Mouse (Mus musculus): ENCODE results near the gene Farsb.

Gene Farsb

DNA sequence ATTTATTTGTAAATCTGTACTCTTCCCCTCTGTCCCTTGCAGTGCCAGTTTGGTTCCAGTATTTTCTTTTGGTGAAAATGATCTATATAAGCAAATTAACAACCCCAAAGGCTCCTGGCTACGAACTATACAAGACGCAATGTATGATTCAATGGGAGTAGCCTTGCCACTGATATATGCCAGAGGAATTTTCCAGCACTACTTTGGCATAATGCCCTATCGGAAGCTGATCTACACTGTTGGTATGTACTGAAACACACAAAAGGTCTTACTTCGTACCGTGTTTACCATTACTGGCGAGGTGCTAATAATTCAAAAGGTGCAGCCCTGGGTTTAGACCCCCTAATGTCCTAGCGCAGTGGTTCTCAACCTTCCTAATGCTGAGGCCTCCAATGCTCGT, 40.3 kb upstream of the Farsb start:
- no peak for TF ChIP-seq POU5F1 (IDR thresholded peaks at IDR 0.05; ENCODE audit: borderline replicate concordance, low read length)
- TF ChIP-seq CTCF (conservative IDR thresholded peaks at IDR 0.05; ENCODE audit: low read length): no peak
- TF ChIP-seq NANOG (IDR thresholded peaks at IDR 0.05; ENCODE audit: borderline replicate concordance, low read length): no peak
- no peak overlapping the region for H3K4me3 ChIP-seq (replicated peaks; ENCODE audit: low read length)

DNA sequence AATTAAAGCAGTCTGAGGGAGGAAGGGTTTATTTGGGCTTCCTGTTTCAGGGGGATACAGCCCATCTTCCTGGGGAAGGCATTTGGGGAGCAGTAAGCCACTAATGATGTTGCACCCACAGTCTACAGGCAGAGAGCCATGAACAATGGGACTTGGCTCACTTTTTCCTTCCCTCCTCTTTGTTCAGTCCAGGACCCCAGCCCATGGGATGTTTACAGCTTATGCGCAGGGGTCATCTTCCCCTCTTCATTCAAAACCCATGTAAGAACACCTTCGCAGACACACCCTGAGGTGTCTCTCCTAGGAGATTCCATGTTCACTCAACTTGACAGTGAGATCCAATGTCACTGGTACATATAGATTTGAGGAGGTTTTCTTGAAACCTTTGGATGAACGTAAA, 39.7 kb upstream of the Farsb start:
- H3K27me3 ChIP-seq (ENCODE audit: insufficient read depth, low read length): no peaks in the 10 kb centered on the region
- TF ChIP-seq CTCF (conservative IDR thresholded peaks at IDR 0.05; ENCODE audit: low read length) (no peak), POU5F1 (IDR thresholded peaks at IDR 0.05; ENCODE audit: borderline replicate concordance, low read length) (no peak), NANOG (IDR thresholded peaks at IDR 0.05; ENCODE audit: borderline replicate concordance, low read length) (no peak)

More for the DNA sequence above, 40.3 kb upstream of the Farsb start:
- H3K36me3 ChIP-seq (ENCODE audit: insufficient read depth, low read length): no peaks in the 10 kb centered on the region
- H3K27me3 ChIP-seq (ENCODE audit: insufficient read depth, low read length): no peaks in the 10 kb centered on the region
- H3K9me3 ChIP-seq (ENCODE audit: low read length): no peaks in the 10 kb centered on the region
- peaks cover 6% of the 10 kb centered on the region for H3K4me1 ChIP-seq (replicated peaks; ENCODE audit: low read depth, low read length)

DNA sequence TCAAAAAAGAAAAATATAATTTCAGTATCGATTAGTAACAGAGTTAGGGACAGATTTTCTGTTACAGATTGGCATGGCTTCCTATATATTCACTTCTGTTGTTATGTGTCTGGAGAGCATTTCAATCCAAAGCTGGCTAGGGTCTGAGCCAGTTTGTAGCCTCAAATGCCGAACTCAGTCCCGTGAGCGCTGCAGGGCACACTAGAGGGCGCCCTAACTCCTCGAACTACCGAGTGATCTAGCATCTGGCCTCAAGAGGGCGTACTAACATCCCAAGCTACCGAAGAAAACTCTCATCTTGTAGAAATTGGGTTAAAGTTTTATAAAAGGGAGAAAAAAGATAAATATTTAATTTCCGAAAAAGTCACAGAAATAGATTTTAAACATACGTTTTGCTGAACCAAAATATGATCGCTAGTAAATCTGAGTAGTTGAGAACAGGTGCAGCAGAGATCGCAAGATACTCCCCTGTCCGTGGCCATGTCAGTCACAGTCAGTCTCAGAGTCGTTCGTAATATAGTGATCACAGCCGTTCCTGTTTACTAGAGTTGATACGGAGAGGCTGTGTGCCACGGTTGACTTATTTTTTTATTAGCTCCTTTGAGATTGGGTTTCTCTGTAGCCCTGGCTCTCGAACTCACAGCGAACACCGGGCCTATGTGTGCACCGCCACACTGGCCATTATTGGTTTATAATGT, 36.6 kb upstream of the Farsb start:
- no peak overlapping the region for H3K4me3 ChIP-seq (replicated peaks; ENCODE audit: low read length)
- 0 out of 2 replicates have a peak, but pooled peaks cover 2% of the 10 kb centered on the region for H3K27me3 ChIP-seq (ENCODE audit: insufficient read depth, low read length)
- H3K36me3 ChIP-seq (ENCODE audit: insufficient read depth, low read length): no peaks in the 10 kb centered on the region
- TF ChIP-seq POU5F1 (IDR thresholded peaks at IDR 0.05; ENCODE audit: borderline replicate concordance, low read length) (no peak), CTCF (conservative IDR thresholded peaks at IDR 0.05; ENCODE audit: low read length) (peak; percentile 89), NANOG (IDR thresholded peaks at IDR 0.05; ENCODE audit: borderline replicate concordance, low read length) (no peak)
- H3K4me1 ChIP-seq (replicated peaks; ENCODE audit: low read depth, low read length): no peaks in the 10 kb centered on the region
- no peaks in the 10 kb centered on the region for H3K9me3 ChIP-seq (ENCODE audit: low read length)

More for the DNA sequence above, 39.7 kb upstream of the Farsb start:
- no peaks in the 10 kb centered on the region for H3K9me3 ChIP-seq (ENCODE audit: low read length)
- H3K4me1 ChIP-seq (replicated peaks; ENCODE audit: low read depth, low read length): peaks cover 6% of the 10 kb centered on the region
- H3K4me3 ChIP-seq (replicated peaks; ENCODE audit: low read length): no peak overlapping the region
- H3K36me3 ChIP-seq (ENCODE audit: insufficient read depth, low read length): no peaks in the 10 kb centered on the region

DNA sequence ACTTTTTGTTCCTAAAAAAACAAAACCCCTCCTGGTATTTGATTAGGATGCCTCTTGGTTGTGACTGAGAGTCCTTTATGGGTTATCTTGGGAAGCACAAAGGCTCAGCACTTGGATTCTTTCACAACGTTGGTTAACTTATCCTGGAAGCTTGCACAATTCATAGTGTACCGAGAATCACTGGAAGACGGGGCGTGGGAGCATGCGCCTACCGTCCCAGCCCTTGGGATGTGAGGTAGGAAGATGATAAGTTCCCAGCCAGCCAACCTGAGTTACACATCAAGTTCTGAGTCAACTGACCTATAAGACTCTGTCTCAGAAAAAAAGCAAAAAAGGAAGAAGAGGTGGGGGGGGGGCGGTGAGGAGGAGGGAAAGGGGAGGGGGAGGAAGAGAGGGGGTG, 30.2 kb upstream of the Farsb start:
- Histone ChIP-seq H3K27me3 (ENCODE audit: insufficient read depth, low read length) (peaks cover 10% of the 10 kb centered on the region), H3K4me1 (replicated peaks; ENCODE audit: low read depth, low read length) (no peaks in the 10 kb centered on the region), H3K9me3 (ENCODE audit: low read length) (no peaks in the 10 kb centered on the region), H3K4me3 (replicated peaks; ENCODE audit: low read length) (no peak overlapping the region), H3K36me3 (ENCODE audit: insufficient read depth, low read length) (no peaks in the 10 kb centered on the region)
- TF ChIP-seq POU5F1 (IDR thresholded peaks at IDR 0.05; ENCODE audit: borderline replicate concordance, low read length): no peak

DNA sequence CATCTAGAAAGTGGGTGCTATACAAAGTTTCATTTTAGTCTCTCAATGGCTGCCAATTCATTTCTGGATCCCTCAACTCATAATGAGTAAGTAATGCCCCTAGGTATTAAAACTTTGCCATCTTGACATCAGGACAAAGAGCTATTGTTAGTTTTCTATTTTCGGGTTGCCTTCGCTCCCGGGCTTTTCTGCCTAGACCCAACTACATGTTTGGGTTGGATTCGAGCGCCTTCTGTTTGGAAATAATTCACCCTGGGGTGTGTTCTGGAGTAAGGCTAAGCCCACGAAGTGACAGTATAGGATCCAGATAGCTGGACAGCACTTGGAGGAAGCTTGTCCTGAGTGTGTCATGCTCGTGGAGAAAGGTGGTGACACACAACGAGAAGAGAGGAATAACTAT, 24.1 kb upstream of the Farsb start:
- Histone ChIP-seq H3K36me3 (ENCODE audit: insufficient read depth, low read length) (no peaks in the 10 kb centered on the region), H3K9me3 (ENCODE audit: low read length) (no peaks in the 10 kb centered on the region), H3K4me3 (replicated peaks; ENCODE audit: low read length) (no peak overlapping the region), H3K4me1 (replicated peaks; ENCODE audit: low read depth, low read length) (peaks cover 18% of the 10 kb centered on the region), H3K27me3 (ENCODE audit: insufficient read depth, low read length) (peaks cover 30% of the 10 kb centered on the region)
- TF ChIP-seq NANOG (IDR thresholded peaks at IDR 0.05; ENCODE audit: borderline replicate concordance, low read length) (no peak), POU5F1 (IDR thresholded peaks at IDR 0.05; ENCODE audit: borderline replicate concordance, low read length) (no peak), CTCF (conservative IDR thresholded peaks at IDR 0.05; ENCODE audit: low read length) (no peak)

DNA sequence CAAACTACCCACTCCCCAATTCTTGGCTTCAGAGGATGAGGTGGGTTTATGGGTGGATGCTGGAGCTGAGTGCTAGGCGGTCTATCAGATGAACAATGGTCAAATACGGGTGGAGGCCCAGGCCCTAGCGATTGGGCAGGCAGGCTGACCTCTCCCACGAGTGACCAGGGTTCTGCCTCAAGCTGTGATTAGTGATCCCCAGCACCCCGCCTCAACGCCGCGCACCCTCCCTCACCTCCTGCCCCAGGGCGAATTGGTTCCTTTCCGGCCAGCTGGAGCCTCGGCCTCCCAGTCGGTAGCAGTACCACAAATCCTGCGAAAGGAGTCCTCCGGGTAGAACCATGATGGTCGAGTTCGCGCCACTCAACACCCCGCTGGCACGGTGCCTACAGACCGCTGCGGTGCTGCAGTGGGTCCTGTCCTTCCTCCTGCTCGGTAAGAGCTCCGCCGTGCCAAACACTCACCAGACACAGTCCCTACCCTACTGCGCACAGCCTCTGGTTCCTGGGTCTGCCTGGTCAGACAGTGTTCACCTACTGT, 23.0 kb upstream of the Farsb start, which contains the start of gene BC035947:
BC035947 (minus strand) TSS at position 538 of the 540 bp plus-strand sequence.
- H3K9me3 ChIP-seq (ENCODE audit: low read length): no peaks in the 10 kb centered on the region
- peak within 1 kb of the TSS; percentile 74 for H3K4me3 ChIP-seq (replicated peaks; ENCODE audit: low read length)
- TF ChIP-seq NANOG (IDR thresholded peaks at IDR 0.05; ENCODE audit: borderline replicate concordance, low read length) (no peak), POU5F1 (IDR thresholded peaks at IDR 0.05; ENCODE audit: borderline replicate concordance, low read length) (no peak)
- peaks cover 30% of the 10 kb centered on the region for H3K27me3 ChIP-seq (ENCODE audit: insufficient read depth, low read length)
- no peaks in the 10 kb centered on the region for H3K36me3 ChIP-seq (ENCODE audit: insufficient read depth, low read length)
- peaks cover 18% of the 10 kb centered on the region for H3K4me1 ChIP-seq (replicated peaks; ENCODE audit: low read depth, low read length)

DNA sequence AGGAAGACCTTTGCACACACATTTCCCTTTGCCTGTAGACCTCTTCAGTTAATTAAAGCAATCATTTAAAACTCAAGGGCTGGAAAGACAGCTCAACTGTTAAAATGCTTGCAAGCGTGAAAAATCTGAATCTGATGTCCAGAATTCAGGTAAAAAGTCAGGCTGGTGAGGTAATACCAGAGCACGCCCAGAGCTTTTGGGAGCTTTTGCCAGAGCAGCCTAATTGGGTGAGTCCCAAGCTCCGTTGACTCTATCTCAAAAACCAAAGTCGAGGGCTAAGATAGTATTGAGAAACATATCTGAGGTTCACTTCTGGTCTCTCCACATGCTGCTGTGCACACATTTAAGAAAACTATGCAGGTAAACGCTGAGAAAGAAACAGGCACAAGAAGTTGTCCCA, 22.2 kb upstream of the Farsb start, which contains the start of gene Mogat1:
Mogat1 (plus strand) TSS at position 130 of the 400 bp plus-strand sequence.
- Histone ChIP-seq H3K4me1 (replicated peaks; ENCODE audit: low read depth, low read length) (peaks cover 18% of the 10 kb centered on the region), H3K36me3 (ENCODE audit: insufficient read depth, low read length) (no peaks in the 10 kb centered on the region), H3K27me3 (ENCODE audit: insufficient read depth, low read length) (peaks cover 30% of the 10 kb centered on the region), H3K4me3 (replicated peaks; ENCODE audit: low read length) (peak within 1 kb of the TSS; percentile 74), H3K9me3 (ENCODE audit: low read length) (no peaks in the 10 kb centered on the region)
- TF ChIP-seq POU5F1 (IDR thresholded peaks at IDR 0.05; ENCODE audit: borderline replicate concordance, low read length) (no peak), NANOG (IDR thresholded peaks at IDR 0.05; ENCODE audit: borderline replicate concordance, low read length) (no peak), CTCF (conservative IDR thresholded peaks at IDR 0.05; ENCODE audit: low read length) (no peak)

DNA sequence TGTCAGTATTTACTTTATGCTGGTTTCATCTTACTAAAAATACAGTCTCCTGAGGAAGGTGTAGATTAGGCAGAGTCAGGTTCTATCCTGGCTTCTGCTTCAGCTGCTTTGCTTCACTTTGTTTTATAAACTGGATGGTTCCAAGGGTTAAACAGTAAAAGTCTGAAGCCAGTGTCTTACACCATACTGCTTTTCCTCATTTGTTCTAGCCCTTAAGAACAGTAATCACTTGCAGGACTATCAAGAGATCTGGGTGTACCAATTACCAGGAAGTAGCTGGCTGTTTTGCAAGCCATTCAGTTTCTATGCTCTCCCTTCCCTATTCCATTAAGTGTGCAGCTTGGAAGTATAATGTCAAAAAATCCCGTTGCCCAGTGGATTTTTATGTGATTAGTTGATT, 18.4 kb upstream of the Farsb start:
- Histone ChIP-seq H3K36me3 (ENCODE audit: insufficient read depth, low read length) (no peaks in the 10 kb centered on the region), H3K4me3 (replicated peaks; ENCODE audit: low read length) (no peak overlapping the region), H3K27me3 (ENCODE audit: insufficient read depth, low read length) (peaks cover 17% of the 10 kb centered on the region), H3K9me3 (ENCODE audit: low read length) (peaks cover 32% of the 10 kb centered on the region), H3K4me1 (replicated peaks; ENCODE audit: low read depth, low read length) (peaks cover 18% of the 10 kb centered on the region)
- TF ChIP-seq NANOG (IDR thresholded peaks at IDR 0.05; ENCODE audit: borderline replicate concordance, low read length) (no peak), CTCF (conservative IDR thresholded peaks at IDR 0.05; ENCODE audit: low read length) (no peak), POU5F1 (IDR thresholded peaks at IDR 0.05; ENCODE audit: borderline replicate concordance, low read length) (no peak)

Data from E14TG2a.4 (cell line).